Mouse (Mus musculus): ENCODE measurements at regions not wholly inside any gene's neighbourhood (a gene's known extent, or its start where the extent isn't known, plus 50 kb on each side); places are given as distances from the start of the nearest gene placed in this dataset.

DNA sequence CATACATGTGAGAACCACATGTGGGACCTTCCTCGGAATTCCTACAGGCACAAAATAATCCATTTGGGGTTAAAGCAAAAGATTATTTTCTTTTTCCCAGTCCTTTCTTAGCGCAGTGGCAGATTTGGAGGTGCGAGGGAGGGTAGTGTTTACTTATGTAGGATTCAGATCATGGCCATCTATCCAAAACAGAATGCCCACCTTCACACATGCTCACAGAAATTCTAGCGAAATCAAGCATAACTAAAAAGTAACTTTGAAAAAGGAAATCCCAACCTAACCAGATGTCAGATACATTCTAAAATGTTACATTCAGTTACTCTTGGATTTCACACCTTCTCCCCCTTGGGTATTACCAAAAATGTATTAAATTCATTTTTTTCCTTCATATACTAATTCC is 121.6 kb downstream of the Pdcd6ip start:
- no peak for TF ChIP-seq EP300 (optimal IDR thresholded peaks at IDR 0.05)
- no peak for TF ChIP-seq CTCF (IDR thresholded peaks at IDR 0.05; ENCODE audit: low read depth)

Measured in stomach, postnatal 0 days (tissue).